Mouse (Mus musculus) cerebellum, postnatal 36 days (tissue): ENCODE results near the gene Mbip.
A peak's percentile ranks its signal among the peaks of the same experiment; 100 is the strongest.

Experiments used
- DNase-seq, 2 experiments: peaks; one replicate each; pipeline ENCODE4 v3.0.0; 2021 to 2022; ENCODE audit warnings: mixed read lengths in 2 of 2

The Mbip gene

GRCm38 (mm10) chr12:56345367-56346089 lies at the start of gene Mbip:
Gene Mbip, minus strand, starts transcription at chr12:56345894.
- peak; percentile 97 to 99 for DNase-seq

GRCm38 (mm10) chr12:56387647-56388205 lies 42.0 kb upstream of the Mbip start:
- DNase-seq, result no peak

GRCm38 (mm10) chr12:56386955-56387646 lies 41.4 kb upstream of the Mbip start:
- DNase-seq, result no peak

GRCm38 (mm10) chr12:56344771-56345314 lies 851 bp downstream of the Mbip start:
- DNase-seq, result no peak

GRCm38 (mm10) chr12:56339295-56340056 lies 6.2 kb downstream of the Mbip start:
- DNase-seq, result no peak

GRCm38 (mm10) chr12:56333461-56333860 lies 12.2 kb downstream of the Mbip start:
- no peak for DNase-seq

- DNase-seq, result no peak
These were observed 13.2 kb downstream of the Mbip start for GRCm38 (mm10) chr12:56332475-56332874.

- DNase-seq, result no peak
These were observed 18.2 kb downstream of the Mbip start for GRCm38 (mm10) chr12:56327448-56327998.

- DNase-seq, result no peak
These were observed 19.8 kb downstream of the Mbip start for GRCm38 (mm10) chr12:56325851-56326250.

GRCm38 (mm10) chr12:56318941-56319340 lies 26.8 kb downstream of the Mbip start:
- DNase-seq, result no peak

GRCm38 (mm10) chr12:56318059-56318458 lies 27.6 kb downstream of the Mbip start:
- DNase-seq, result no peak

GRCm38 (mm10) chr12:56305758-56306157 lies 39.9 kb downstream of the Mbip start:
- no peak for DNase-seq

GRCm38 (mm10) chr12:56302321-56303017 lies 43.2 kb downstream of the Mbip start:
- no peak for DNase-seq

- DNase-seq, result no peak
These were observed 44.0 kb downstream of the Mbip start for GRCm38 (mm10) chr12:56301487-56302293.

- no peak for DNase-seq
These were observed 46.1 kb downstream of the Mbip start for GRCm38 (mm10) chr12:56299610-56300009.

- DNase-seq, result no peak
These were observed 46.8 kb downstream of the Mbip start for GRCm38 (mm10) chr12:56298919-56299318.

- no peak for DNase-seq
These were observed 47.5 kb downstream of the Mbip start for GRCm38 (mm10) chr12:56297921-56298830.

- DNase-seq, result no peak
These were observed 48.6 kb downstream of the Mbip start for GRCm38 (mm10) chr12:56297099-56297498.

GRCm38 (mm10) chr12:56296524-56296923 lies 49.2 kb downstream of the Mbip start:
- DNase-seq, result no peak

GRCm38 (mm10) chr12:56295160-56295559 lies 50.5 kb downstream of the Mbip start:
- no peak for DNase-seq
